Mouse (Mus musculus) adrenal gland, postnatal 4 days (tissue): ENCODE data around the gene Actl7b. TPM values are rescaled to one million over a fixed set of nuclear protein-coding genes. Genes with fewer than 3 reads are reported as not detected.

Experiments
- DNase-seq, 2 experiments: peaks; one replicate each; pipeline ENCODE4 v3.0.0; 2021 to 2022; ENCODE audit warnings: low spot score in 2 of 2, mixed read lengths in 2 of 2
- total RNA-seq, 2 experiments: library from RNA; stranded (reverse); gene quantifications; 2 replicates each; pipeline ENCODE4 v1.2.3; 2021

The Actl7b gene
- total RNA-seq, 2 experiments from 2014 or later = 0.34 TPM; not detected in 1

DNA sequence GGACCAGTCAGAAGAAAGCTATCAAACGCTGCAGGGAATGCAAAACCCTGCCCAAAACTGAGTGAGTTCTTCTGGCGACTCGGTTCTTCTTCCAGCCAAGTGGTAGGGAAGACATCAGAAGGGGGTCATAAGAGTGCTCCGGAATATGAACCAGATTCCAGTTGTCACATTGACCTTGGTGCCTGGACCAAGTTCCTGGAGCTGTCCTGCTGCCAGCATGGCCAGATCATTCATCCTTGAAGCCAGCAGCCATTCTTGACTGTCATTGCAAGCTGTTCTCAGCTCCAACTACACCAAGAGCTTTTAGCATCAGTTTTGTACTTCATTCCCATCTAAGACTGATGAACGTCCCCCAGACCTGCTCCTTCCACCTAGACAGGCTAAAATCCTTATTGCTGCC, 24.4 kb downstream of the Actl7b start:
- no peak for DNase-seq

DNA sequence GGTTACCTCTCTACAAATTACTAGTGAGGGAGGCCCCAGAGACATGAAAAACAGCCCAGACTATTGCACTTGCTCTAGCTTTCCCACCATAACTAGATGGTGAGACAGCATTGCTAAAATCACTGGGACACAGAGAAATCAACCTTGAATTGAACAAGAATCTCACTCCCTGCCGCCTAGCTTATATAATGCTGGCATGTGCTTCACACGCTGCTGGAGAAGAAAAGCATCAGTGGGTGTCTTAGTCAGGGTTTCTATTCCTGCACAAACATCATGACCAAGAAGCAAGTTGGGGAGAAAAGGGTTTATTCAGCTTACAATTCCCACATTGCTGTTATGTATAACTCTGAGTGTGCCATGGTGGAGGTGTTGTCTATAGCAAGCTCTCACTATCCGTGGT, 28.1 kb downstream of the Actl7b start:
- DNase-seq = no peak

DNA sequence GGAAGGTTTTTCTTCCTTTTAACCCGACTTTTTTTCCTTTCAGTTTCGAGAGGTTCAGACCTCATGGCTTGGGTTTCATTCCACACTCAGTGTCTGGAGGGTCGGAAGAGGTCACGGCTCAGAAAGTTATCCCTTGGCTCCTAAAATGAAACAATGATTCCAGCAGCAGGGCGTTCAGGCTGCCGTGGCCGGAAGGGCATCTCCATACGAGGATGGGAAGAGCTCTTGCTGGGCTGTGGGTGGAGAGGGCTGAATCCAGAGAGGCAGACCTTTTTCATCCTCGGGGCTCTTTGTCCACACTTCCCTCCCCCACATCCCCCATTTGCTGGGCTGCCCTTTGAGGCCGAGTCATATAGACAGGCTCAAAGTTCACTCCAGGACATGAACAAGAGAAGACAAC, 39.0 kb downstream of the Actl7b start:
- no peak for DNase-seq

DNA sequence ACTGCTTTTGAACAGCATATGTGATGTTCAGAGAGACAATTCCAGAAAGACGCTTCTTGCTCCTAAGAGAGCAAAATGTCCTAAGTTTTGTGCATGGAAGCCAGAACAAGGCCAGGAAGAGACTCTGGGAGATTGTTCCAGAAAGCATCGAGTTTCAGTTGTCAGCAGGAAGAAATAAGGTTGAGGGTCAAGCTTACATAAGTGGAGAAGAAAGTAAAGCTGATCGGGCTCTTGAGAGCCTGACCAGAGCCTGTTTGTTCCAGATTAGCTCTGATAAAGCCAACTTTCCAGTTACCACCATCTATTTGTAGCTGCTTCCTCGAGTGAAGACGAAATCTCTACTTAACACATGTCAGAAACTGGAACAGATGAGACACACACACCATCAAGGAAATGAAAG, 42.6 kb downstream of the Actl7b start:
- DNase-seq = no peak

DNA sequence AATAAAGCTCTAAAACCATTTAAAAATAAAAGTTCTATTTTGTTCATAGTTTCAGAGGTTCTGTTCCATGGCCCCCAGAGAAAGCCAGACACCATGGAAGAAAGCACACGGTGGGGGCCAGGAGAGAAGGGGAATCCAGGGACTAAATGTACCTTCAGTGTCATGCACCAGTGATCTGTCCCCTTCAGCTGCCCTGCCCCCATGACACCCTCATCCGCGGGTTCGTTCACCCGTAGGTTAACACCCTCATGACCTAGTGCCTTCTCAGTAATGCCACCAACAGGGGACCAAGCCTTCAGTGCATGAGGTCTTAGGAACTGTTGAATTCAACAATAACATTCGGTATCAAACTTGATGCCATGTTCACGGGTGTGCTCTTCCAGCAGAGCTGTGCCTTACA, 44.8 kb downstream of the Actl7b start:
- no peak for DNase-seq

Other genes starting within 250 kb of the Actl7b start
- not detected for gene Gm26657, start 1.4 kb downstream of the Actl7b start, total RNA-seq
- not detected for gene Actl7a, start 2.0 kb upstream of the Actl7b start, total RNA-seq
- gene Elp1, start 60.9 kb upstream of the Actl7b start, total RNA-seq = 10 to 100 TPM; 47.6 to 51.7 TPM
- gene Fam206a, start 60.9 kb upstream of the Actl7b start, total RNA-seq = 10 to 100 TPM; 15.1 to 16.1 TPM
- gene Ctnnal1, start 123.7 kb upstream of the Actl7b start, total RNA-seq = 10 to 100 TPM; 33.2 to 34.3 TPM
- 10 to 100 TPM; 40.9 to 43.7 TPM for gene Tmem245, start 206.0 kb upstream of the Actl7b start, total RNA-seq
- under 1 TPM; 0.84 to 0.99 TPM for gene Frrs1l, start 248.9 kb upstream of the Actl7b start, total RNA-seq